ENCODE assay signal across 22 mouse cellular contexts in the genomic region with DNA sequence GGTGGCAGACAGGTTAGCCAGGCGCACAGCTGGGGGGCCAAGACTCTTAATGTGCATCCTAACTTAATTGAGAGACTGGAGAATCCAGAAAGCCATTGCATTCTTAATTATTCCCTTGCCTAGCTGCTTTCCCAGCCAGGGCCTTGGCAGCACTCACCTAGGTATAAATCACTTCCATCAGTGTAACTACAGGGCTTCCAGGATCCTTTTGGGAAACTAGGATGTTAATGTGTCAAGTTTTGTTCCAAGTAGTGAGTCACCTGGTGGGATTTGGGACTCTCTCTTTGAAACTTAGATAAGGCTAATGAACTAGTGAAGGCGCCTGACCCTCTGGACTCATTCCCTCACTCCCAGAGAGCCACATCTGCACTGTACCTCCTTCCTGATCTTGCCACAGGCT.
"Had no signal": no experiment of that assay in that cellular context is flagged by ENCODE, and none has a peak within 500 bp of the region (broad histone marks: within the 10 kb centered on the region; RNA-seq: fewer than 3 reads in every experiment).

No protein-coding gene starts in this region.

- H3K4me3 ChIP-seq: layer of hippocampus, adult 2 months; liver, embryonic 12.5 days; liver, embryonic 15.5 days; lung, embryonic 15.5 days; megakaryocyte, embryonic 14.5 days; midbrain, embryonic 10.5 days; midbrain, embryonic 13.5 days; myocyte; neural tube, embryonic 13.5 days had no signal

- H3K27ac ChIP-seq: kidney, postnatal 0 days; layer of hippocampus, adult 2 months; liver, embryonic 12.5 days; liver, embryonic 15.5 days; lung, embryonic 15.5 days; midbrain, embryonic 10.5 days; midbrain, embryonic 13.5 days; neural tube, embryonic 13.5 days had no signal

- H3K9ac ChIP-seq: liver, embryonic 12.5 days; liver, embryonic 15.5 days; lung, embryonic 15.5 days; midbrain, embryonic 13.5 days; neural tube, embryonic 13.5 days had no signal

- H3K4me2 ChIP-seq: liver, embryonic 12.5 days; liver, embryonic 15.5 days; lung, embryonic 15.5 days; midbrain, embryonic 13.5 days; neural tube, embryonic 13.5 days had no signal

- H3K4me1 ChIP-seq: liver, embryonic 12.5 days; liver, embryonic 15.5 days; lung, embryonic 15.5 days; megakaryocyte, embryonic 14.5 days; midbrain, embryonic 13.5 days had no signal

- H3K36me3 ChIP-seq: liver, embryonic 12.5 days; liver, embryonic 15.5 days; lung, embryonic 15.5 days; midbrain, embryonic 10.5 days; midbrain, embryonic 13.5 days; neural tube, embryonic 13.5 days had no signal

- H3K27me3 ChIP-seq: liver, embryonic 12.5 days; liver, embryonic 15.5 days; lung, embryonic 15.5 days; megakaryocyte, embryonic 14.5 days; midbrain, embryonic 13.5 days; neural tube, embryonic 13.5 days had no signal

- ATAC-seq: liver, embryonic 12.5 days; midbrain, embryonic 13.5 days; midbrain, embryonic 16.5 days had no signal

- H3K9me3 ChIP-seq: liver, embryonic 12.5 days; liver, embryonic 15.5 days; lung, embryonic 15.5 days; midbrain, embryonic 10.5 days; midbrain, embryonic 13.5 days; neural tube, embryonic 13.5 days had no signal

- DNase-seq: kidney, adult 2 months; kidney, postnatal 25 days; layer of hippocampus, adult 9-11 months; liver; lung, adult 18-20 months; lung, postnatal 10 days; lung, postnatal 36 days; retina, postnatal 1 day; right cerebral cortex, postnatal 25 days; thymus, adult 18-20 months; thymus, postnatal 36 days had no signal
